Mouse (Mus musculus) kidney, adult 2 months (tissue): ENCODE measurements around the gene Prss38.

Experiments
- CTCF ChIP-seq: fragments of 200-500 bp; conservative IDR thresholded peaks from 2 replicates; pipeline ENCODE4 v1.5.1; 2011; ENCODE audit warnings: low read depth, mild to moderate bottlenecking, control low read depth, low read length, moderate library complexity, mixed read lengths; ENCODE audit not compliant: insufficient read depth, insufficient read length
- POLR2A ChIP-seq: fragments of 200-500 bp; IDR thresholded peaks from one replicate; pipeline ENCODE4 v1.6.1; 2011; ENCODE audit warnings: low read depth, low read length, control low read depth

- TF ChIP-seq CTCF (no peak), POLR2A (no peak)
Observed at GRCm38 (mm10) chr11:59410851-59411250, 35.4 kb upstream of the Prss38 start.
